Mouse (Mus musculus): ENCODE measurements around the gene Gtf3c5. TPM values are rescaled to one million over a fixed set of nuclear protein-coding genes. Genes with fewer than 3 reads are reported as not detected.

Gtf3c5 gene
- total RNA-seq, 2 experiments from 2014 or later = 17.4 to 18.9 TPM

GRCm38 (mm10) chr2:28607341-28608165 is 24.0 kb upstream of the Gtf3c5 start:
- DNase-seq = no peak

GRCm38 (mm10) chr2:28606601-28607340 is 23.2 kb upstream of the Gtf3c5 start:
- no peak for DNase-seq

- DNase-seq = no peak
These were observed 22.4 kb upstream of the Gtf3c5 start for GRCm38 (mm10) chr2:28605789-28606541.

GRCm38 (mm10) chr2:28603542-28603941 is 20.0 kb upstream of the Gtf3c5 start:
- DNase-seq = no peak

GRCm38 (mm10) chr2:28601720-28602590 is 18.4 kb upstream of the Gtf3c5 start:
- DNase-seq = no peak

GRCm38 (mm10) chr2:28599569-28599900 is 16.0 kb upstream of the Gtf3c5 start:
- no peak for DNase-seq

- no peak for DNase-seq
These were observed 15.4 kb upstream of the Gtf3c5 start for GRCm38 (mm10) chr2:28598692-28599568.

- no peak for DNase-seq
These were observed 14.4 kb upstream of the Gtf3c5 start for GRCm38 (mm10) chr2:28597733-28598547.

GRCm38 (mm10) chr2:28596998-28597397 is 13.4 kb upstream of the Gtf3c5 start:
- DNase-seq = no peak

- DNase-seq = no peak
These were observed 12.5 kb upstream of the Gtf3c5 start for GRCm38 (mm10) chr2:28596021-28596420.

GRCm38 (mm10) chr2:28592809-28593208 is 9.3 kb upstream of the Gtf3c5 start:
- peak in 1 of 2 experiments; percentile 19 for DNase-seq

GRCm38 (mm10) chr2:28591479-28591878 is 7.9 kb upstream of the Gtf3c5 start:
- no peak for DNase-seq

GRCm38 (mm10) chr2:28588574-28588973 is 5.0 kb upstream of the Gtf3c5 start:
- DNase-seq = no peak

GRCm38 (mm10) chr2:28585730-28586129 is 2.2 kb upstream of the Gtf3c5 start:
- DNase-seq = no peak

GRCm38 (mm10) chr2:28585043-28585571 is 1.6 kb upstream of the Gtf3c5 start:
- peak; percentile 48 to 64 for DNase-seq

GRCm38 (mm10) chr2:28582647-28583353 is 751 bp downstream of the Gtf3c5 start:
- DNase-seq = peak; percentile 88 to 89

- DNase-seq = peak in 1 of 2 experiments; percentile 28
These were observed 5.5 kb downstream of the Gtf3c5 start for GRCm38 (mm10) chr2:28578003-28578402.

GRCm38 (mm10) chr2:28576815-28577214 is 6.7 kb downstream of the Gtf3c5 start:
- DNase-seq = peak; percentile 36 to 38

- DNase-seq = no peak
These were observed 8.2 kb downstream of the Gtf3c5 start for GRCm38 (mm10) chr2:28575341-28575740.
